Mouse (Mus musculus) frontal cortex, adult 2 months (tissue): Measurements from ENCODE around the gene Mecom. TPM values are rescaled to one million over a fixed set of nuclear protein-coding genes. Genes with fewer than 3 reads are reported as not detected.

Experiments
- DNase-seq, 2 experiments: peaks; one replicate each; pipeline ENCODE4 v3.0.0; 2022; ENCODE audit warnings: low spot score in 1 of 2; ENCODE audit errors: extremely low spot score in 1 of 2
- polyA plus RNA-seq: library from polyadenylated mRNA; depleted of rRNA; stranded (reverse); fragments of >200 nt; gene quantifications from 2 replicates; pipeline ENCODE4 v1.2.3, GENCODE M21; 2012

The Mecom gene
- polyA plus RNA-seq, 1 experiment: 2.6 TPM

GRCm38 (mm10) chr3:30494371-30494770 lies 53.4 kb downstream of the Mecom start:
- DNase-seq: no peak

GRCm38 (mm10) chr3:30488808-30489207 lies 59.0 kb downstream of the Mecom start:
- DNase-seq: no peak

- no peak for DNase-seq
These were observed 61.4 kb downstream of the Mecom start for GRCm38 (mm10) chr3:30486422-30486821.

- no peak for DNase-seq
These were observed 64.7 kb downstream of the Mecom start for GRCm38 (mm10) chr3:30483006-30483684.

GRCm38 (mm10) chr3:30481682-30482081 lies 66.1 kb downstream of the Mecom start:
- no peak for DNase-seq

DNA sequence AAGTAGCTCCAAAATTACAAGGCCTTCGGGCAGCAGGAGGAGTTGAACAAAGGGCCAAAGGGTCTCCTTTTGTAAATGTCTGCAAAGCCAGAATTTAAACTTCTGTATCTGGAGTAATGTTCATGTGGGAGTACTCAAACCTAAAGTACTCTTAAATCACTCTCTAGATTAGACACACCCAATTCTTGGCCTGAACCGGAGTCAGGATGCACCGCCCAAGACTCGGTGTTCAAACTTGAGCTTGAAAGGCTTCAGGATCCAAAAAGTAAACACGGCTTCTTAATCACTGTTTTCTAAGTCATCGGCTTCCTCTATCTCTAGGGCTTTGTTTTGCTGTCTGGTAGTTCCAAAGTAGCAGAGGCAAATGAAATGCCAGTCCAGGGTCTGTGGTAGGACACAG lies 67.3 kb downstream of the Mecom start:
- DNase-seq: no peak

DNA sequence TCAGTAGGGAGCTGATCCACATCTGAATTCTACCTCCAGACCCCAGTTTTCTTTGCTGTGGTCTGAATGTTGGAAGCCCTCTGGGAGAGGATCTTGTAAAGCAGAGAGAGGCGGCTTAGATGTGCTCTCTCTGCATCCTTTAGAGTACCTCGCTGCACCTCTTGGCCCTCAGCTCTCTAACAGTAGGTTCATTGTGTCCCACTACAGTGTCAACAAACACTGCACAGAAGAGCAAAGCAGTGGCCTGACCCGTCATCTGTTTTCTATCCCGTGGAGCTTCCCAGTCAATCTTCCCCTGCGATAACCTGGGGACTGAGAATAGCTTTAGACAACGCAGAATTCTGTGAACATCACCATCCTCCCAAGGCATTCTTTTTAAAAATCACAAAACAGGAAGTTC lies 69.6 kb downstream of the Mecom start:
- no peak for DNase-seq

GRCm38 (mm10) chr3:30477008-30477407 lies 70.8 kb downstream of the Mecom start:
- no peak for DNase-seq

DNA sequence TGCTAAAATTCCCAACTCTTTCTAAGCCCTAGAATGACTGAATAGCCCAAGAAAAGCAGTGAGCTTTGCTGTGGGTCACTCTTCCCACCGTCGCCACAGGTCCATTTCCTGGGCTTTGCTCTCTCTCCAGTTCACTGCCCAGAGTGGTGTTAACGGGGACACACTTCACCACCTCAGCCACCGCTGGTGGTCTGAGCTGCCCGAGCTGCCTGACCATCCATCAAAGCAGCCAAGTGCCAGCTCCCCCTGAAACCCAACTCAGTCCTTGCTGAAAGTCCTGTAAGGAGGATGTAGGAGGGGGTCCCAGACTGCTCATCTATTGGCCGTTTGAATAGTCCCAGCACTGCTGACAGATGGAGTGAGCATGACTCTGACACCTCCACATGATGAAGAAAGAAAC lies 72.2 kb downstream of the Mecom start:
- no peak for DNase-seq

- DNase-seq: no peak
These were observed 79.6 kb downstream of the Mecom start for GRCm38 (mm10) chr3:30468068-30468835.

GRCm38 (mm10) chr3:30466031-30466650 lies 81.7 kb downstream of the Mecom start:
- no peak for DNase-seq

DNA sequence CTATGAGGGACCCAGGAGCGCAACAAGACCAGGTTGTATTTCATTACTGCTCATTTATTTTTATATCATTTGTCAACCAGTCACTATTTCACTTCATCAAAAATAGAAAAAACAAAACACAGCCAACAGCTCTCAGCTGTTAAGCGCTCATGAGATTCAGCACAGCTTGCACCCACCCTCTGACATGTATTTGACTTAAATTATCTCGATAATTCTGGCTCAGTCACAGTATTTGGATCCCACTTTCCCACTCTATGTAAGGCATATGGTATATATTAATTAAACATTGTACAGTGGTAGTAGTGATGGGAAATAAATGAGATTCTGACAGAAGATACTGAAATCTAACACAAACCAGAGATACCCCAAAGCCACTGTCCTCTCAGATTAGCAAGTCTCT lies 83.3 kb downstream of the Mecom start:
- DNase-seq: no peak

GRCm38 (mm10) chr3:30461831-30462230 lies 86.0 kb downstream of the Mecom start:
- DNase-seq: no peak

- no peak for DNase-seq
These were observed 86.8 kb downstream of the Mecom start for GRCm38 (mm10) chr3:30460890-30461578.

DNA sequence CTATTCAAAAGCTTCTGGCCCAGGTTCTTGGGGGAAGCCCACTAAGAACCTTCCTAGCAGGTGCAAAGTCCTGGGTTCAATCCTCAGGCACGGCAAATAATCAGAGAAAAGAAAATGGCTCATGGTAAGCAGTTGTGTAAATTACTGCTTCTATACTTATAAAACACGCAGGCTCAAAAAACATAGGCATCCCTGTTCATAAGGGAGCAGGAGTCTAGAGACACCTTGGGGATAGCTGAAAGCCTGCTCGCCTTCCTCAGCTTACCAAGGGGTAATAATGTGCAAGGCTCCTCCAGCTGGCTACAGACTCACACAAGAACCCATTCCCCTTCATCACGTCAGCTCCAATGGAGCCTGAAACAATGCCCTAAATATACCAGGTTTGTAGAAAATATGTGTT lies 88.2 kb downstream of the Mecom start:
- no peak for DNase-seq

- DNase-seq: no peak
These were observed 89.7 kb downstream of the Mecom start for GRCm38 (mm10) chr3:30457975-30458678.

- no peak for DNase-seq
These were observed 91.9 kb downstream of the Mecom start for GRCm38 (mm10) chr3:30455902-30456301.

DNA sequence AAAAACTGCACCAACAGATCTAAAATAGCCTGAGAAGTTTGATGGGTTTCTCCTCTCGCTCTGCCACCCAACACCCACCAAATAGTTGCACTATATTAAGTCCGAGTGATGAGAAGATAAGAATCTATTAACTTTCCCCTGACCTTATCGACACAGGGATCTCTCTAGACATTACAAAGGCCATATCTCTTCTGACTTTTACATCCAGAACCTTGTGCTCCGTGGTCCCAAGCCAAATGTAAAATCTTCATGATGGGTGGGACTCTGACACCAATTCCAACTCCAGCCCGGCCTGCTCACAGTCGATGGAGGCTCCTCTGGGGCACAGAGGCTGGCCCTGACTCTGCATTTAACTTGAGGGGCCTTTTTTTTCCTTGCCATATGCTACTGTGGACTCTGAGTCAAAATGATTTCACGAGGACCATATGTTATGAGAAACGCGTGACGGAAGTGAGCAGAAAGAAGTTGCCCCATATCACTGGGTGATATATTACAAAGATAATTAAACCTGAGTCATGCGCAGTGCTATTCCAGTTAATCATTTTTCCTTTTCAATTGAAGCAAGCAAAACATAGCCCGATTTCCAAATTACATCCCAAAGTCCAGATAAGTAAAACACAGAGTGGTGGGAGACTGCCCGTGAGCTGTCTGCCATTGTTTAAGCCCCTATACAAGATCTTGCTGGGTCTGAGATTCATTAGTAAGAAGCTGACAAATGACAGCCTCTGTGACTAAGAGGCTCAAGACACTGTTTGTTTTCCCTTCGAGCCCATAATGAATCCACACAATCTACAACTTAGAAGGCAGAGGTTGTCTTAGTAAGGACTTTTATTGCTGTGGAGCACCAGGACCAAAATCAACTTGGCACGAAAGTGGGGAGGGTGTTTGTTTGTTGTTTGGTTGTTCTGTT lies 94.0 kb downstream of the Mecom start:
- DNase-seq: no peak

DNA sequence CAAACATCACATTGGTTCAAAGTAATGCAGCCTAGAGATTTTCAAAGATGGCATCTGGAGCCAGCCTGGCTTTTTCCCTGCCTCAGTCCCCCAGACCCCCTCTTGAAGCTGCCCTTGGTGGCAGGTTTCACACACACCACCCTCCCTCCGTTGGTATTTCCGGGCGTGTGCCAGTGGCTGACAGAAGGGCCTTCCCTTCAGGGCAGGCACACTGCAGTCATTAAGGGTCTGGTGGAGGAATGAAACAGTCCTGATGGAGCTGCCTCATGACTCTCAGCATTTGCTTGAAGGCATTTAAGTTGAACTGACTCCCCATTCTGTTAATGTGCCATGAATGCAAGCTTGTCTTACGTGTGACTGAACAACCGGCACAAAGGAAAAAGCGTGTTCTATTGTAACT lies 94.8 kb downstream of the Mecom start:
- DNase-seq: no peak

- no peak for DNase-seq
These were observed 95.3 kb downstream of the Mecom start for GRCm38 (mm10) chr3:30452511-30452910.
